Mouse (Mus musculus) lung, adult 2 months (tissue): ENCODE results near the gene Cacybp.

ENCODE experiments used
- CTCF ChIP-seq: fragments of 200-500 bp; IDR thresholded peaks from 2 replicates; pipeline ENCODE4 v1.5.1; 2011; ENCODE audit warnings: mild to moderate bottlenecking, low read length, control low read depth; ENCODE audit not compliant: insufficient read depth
- POLR2A ChIP-seq: fragments of 200-500 bp; IDR thresholded peaks from 2 replicates; pipeline ENCODE4 v1.6.1; 2011; ENCODE audit warnings: low read depth, mild to moderate bottlenecking, control low read depth, low read length, borderline replicate concordance; ENCODE audit errors: extremely low read depth

- no peak for TF ChIP-seq POLR2A
- no peak for TF ChIP-seq CTCF
Measured at GRCm38 (mm10) chr1:160233921-160234320, 21.2 kb upstream of the Cacybp start.
